Mouse (Mus musculus) liver, adult 2 months (tissue): ENCODE results near the gene Spice1.

ENCODE experiments used
- CTCF ChIP-seq: fragments of 200-500 bp; IDR thresholded peaks from 2 replicates; pipeline ENCODE4 v1.5.1; 2011; ENCODE audit warnings: low read depth, low read length, control low read depth
- POLR2A ChIP-seq: fragments of 200-500 bp; IDR thresholded peaks from 2 replicates; pipeline ENCODE4 v1.6.1; 2011; ENCODE audit warnings: low read length, control low read depth; ENCODE audit not compliant: insufficient read depth; ENCODE audit errors: extremely low read depth

DNA sequence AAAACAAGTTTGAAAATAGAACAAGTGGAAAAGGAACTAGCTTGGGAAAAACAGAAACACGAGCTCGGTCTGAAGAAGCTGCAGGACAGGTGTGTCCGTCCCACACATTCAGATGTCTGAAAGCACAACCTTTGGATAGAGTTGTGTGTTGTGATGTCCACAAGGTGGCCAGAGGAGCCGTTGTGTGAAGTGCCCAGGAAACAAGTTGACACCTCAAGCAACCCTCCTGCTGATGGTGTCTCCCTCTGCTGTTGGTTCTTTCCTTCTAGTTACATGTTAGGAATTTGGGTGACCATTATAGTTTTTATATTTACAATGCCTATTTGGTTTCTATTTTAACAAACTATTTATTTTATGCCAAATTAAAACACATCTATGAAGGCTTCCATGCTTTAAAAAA, 88.6 kb downstream of the Spice1 start:
- no peak for TF ChIP-seq CTCF
- no peak for TF ChIP-seq POLR2A
